Mouse (Mus musculus) stomach, embryonic 16.5 days (tissue): ENCODE measurements around the gene Hlcs. TPM values are rescaled to one million over a fixed set of nuclear protein-coding genes. Genes with fewer than 3 reads are reported as not detected.

ENCODE experiments used
- ATAC-seq: fragments of 200-750 bp; cut with Nextera tagmentation; 2 replicates; pipeline ENCODE4 v1.8.0; 2017; ENCODE audit warnings: moderate number of reproducible peaks, moderate TSS enrichment; ENCODE audit not compliant: insufficient read depth, low FRiP score
- H3K27ac ChIP-seq: fragments of 300-500 bp; sonication (generic); 2 replicates; pipeline ENCODE4 v1.5.1; 2014; ENCODE audit warnings: low read length
- H3K27me3 ChIP-seq: fragments of 300-500 bp; sonication (generic); 2 replicates; pipeline ENCODE4 v1.6.1; 2014; ENCODE audit warnings: low read length, control low read depth, mixed read lengths; ENCODE audit not compliant: control insufficient read depth, insufficient read depth
- H3K36me3 ChIP-seq: fragments of 300-500 bp; sonication (generic); 2 replicates; pipeline ENCODE4 v1.6.1; 2014; ENCODE audit warnings: low read length; ENCODE audit not compliant: control insufficient read depth, insufficient read depth
- H3K4me1 ChIP-seq: fragments of 300-500 bp; sonication (generic); 2 replicates; pipeline ENCODE4 v1.6.1; 2014; ENCODE audit warnings: low read length, control low read depth, mixed read lengths; ENCODE audit not compliant: control insufficient read depth, insufficient read depth
- H3K4me2 ChIP-seq: fragments of 300-500 bp; sonication (generic); 2 replicates; pipeline ENCODE4 v1.6.1; 2014; ENCODE audit warnings: low read depth, low read length, mixed read lengths
- H3K4me3 ChIP-seq: fragments of 300-500 bp; sonication (generic); replicated peaks from 2 replicates; pipeline ENCODE4 v1.5.1; 2014; ENCODE audit warnings: mild to moderate bottlenecking, low read length
- H3K9ac ChIP-seq: fragments of 300-500 bp; sonication (generic); 2 replicates; pipeline ENCODE4 v1.6.1; 2014; ENCODE audit warnings: low read length
- H3K9me3 ChIP-seq: fragments of 300-500 bp; sonication (generic); replicated peaks from 2 replicates; pipeline ENCODE4 v1.6.1; 2016; ENCODE audit warnings: low read length, control low read depth; ENCODE audit not compliant: control insufficient read depth
- WGBS: fragments of 180-500 bp; shearing (Covaris S2); extraction: QIAGEN DNeasy Blood & Tissue Kit; methylation state at CpG from one replicate; pipeline ENCODE4 v1.1.7; 2014; 5-methylcytosine and 5-hydroxymethylcytosine counted together
- polyA plus RNA-seq: library from polyadenylated mRNA; unstranded; fragments of >200 nt; fragmentation: Nextera tagmentation; extraction: Ambion mirVana; gene quantifications from 2 replicates; pipeline ENCODE4 v1.2.1, GENCODE M21; 2015

The Hlcs gene
- polyA plus RNA-seq, 1 experiment from 2014 or later = 10.2 TPM

DNA sequence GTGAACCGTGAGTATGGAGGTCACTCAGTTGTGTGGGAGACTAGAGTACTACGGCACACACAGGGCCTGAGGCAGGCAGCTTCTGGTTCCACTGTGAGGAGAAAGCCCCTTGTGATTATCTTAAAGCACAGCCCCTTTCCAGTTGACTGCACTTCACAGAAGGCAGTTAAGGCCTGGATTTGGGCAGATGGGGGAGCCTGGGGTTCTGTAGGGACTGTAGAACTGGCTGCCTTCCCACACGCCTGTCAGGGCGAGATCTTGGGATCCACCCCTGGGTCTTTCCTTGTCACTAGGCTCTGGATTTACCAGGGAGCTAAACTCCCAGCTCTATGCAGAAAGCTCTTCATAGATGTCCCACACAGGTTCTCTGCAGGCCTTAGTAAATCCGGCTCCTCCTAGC, 17.1 kb upstream of the Hlcs start:
- ATAC-seq = no peak
- Histone ChIP-seq H3K4me3 (no peak overlapping the region), H3K9ac (no peak overlapping the region; the same call in 1 of the 2 replicates), H3K9me3 (no peaks in the 10 kb centered on the region), H3K4me1 (peaks cover 11% of the 10 kb centered on the region; the same call in 1 of the 2 replicates), H3K36me3 (no peaks in the 10 kb centered on the region), H3K4me2 (no peak overlapping the region), H3K27ac (no peak overlapping the region), H3K27me3 (peaks cover 5% of the 10 kb centered on the region)
- 77% methylated on average over 5 of the region's 5 CpGs for WGBS

DNA sequence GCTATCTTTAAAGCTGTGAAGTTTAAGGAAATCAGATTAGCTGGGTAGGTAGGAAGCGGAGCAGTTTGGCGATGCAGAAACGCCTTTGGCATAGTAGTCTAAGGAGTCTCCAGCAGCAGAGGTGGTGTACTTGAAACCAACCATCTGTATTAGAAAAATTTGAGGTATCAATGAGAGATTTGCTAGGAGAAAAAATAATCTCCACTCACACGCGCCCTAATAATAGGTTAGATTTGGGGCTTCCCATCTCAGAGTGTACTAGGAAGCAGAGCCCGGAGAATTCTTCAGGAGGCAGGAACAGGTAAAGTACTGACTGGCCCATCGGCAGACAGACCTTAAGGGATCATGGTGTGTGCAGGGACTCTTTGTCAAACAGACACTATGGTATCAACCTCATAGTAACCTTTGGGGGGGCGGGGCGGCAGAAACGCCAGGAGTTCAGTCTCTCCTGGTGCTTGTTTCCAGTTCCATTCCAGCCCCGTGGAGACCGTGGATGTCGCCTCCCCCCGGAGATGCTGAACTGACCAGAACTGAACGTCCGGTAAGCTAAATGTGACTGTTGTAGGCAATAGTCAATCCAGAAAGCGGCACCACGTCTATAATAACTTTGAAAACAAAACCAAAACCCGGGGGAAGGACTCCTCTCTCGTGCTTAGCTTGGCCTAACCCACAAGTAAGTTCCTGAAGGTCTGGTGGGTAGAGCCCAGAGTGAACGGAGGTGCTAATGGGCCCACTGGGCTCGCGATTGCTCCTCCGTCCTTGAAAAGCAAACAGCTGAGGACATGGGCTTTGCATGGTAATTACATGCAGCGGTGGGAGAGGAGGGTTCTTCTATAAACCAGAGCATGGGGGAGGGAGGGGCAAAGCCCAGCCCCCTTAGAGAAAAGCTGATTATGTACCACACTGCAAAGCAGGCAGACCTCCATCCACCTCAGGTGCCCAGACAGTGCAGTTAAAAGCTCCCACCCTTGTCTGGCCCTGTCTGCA, 15.8 kb upstream of the Hlcs start:
- H3K9me3 ChIP-seq = no peaks in the 10 kb centered on the region
- no peak for ATAC-seq
- peak overlapping the region; percentile 67 for H3K4me3 ChIP-seq
- H3K9ac ChIP-seq = peak overlapping the region; percentile 77
- H3K4me1 ChIP-seq = peaks cover 11% of the 10 kb centered on the region; the same call in 1 of the 2 replicates
- H3K36me3 ChIP-seq = no peaks in the 10 kb centered on the region
- WGBS = 16% methylated on average over 25 of the region's 25 CpGs
- peaks cover 5% of the 10 kb centered on the region for H3K27me3 ChIP-seq
- peak overlapping the region; percentile 83 for H3K4me2 ChIP-seq
- H3K27ac ChIP-seq = no peak overlapping the region

DNA sequence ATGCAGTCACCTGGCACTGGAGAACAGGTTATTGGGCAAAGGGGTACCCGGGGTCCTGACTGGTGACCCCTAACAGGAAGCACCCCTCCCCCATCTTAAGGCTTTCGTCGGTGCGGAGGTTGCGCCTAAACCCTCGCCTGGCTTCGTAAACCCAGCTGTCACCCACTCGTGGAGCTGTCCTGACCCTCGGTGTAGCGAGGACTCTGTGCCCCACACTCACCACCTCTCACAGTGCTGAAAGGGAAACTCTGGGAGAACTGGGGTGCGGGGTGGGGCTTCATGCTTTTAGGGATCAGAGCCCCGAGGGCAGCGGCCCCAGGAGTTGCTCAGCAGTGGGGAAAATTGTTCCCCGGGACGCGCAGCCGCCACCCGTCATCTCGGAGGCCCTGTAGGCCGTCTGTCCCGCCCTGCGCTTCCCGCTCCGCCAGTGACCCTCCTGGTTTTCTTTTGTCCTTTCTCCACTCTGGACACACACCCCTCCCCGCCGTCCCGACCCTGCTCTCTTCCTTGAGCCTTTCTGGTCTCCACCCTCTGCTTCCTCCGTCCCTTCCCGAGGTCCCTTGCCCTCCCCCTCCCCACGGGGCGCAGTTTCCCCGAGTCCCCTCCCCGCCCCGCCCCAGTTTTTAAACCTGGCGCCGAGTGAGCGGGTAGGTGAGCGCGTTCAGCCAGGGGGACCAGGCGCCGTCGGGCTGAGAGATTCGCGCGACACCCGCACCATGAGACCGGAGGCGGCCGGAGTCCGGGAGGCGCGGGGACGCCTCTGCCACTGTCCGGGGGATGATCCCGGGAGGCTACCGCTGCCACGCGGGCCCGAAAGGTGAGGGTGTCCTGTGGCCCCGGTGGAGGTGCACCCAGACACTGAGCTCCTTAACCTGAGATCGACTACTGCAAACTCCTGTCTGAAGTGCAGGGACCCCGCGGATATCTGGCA, 14.7 kb upstream of the Hlcs start, which contains the start of gene Ripply3:
Gene Ripply3, plus strand, starts transcription at position 640 of the 931 bp plus-strand sequence.
- Histone ChIP-seq H3K9me3 (no peaks in the 10 kb centered on the region), H3K27me3 (peaks cover 5% of the 10 kb centered on the region), H3K4me1 (peaks cover 11% of the 10 kb centered on the region; the same call in 1 of the 2 replicates), H3K36me3 (no peaks in the 10 kb centered on the region), H3K27ac (no peak within 1 kb of the TSS; the same call in 1 of the 2 replicates), H3K4me2 (peak within 1 kb of the TSS; percentile 83), H3K4me3 (peak within 1 kb of the TSS; percentile 67), H3K9ac (peak within 1 kb of the TSS; percentile 77)
- peak; percentile 78 for ATAC-seq
- under 1% methylated on average over 63 of the region's 63 CpGs for WGBS

DNA sequence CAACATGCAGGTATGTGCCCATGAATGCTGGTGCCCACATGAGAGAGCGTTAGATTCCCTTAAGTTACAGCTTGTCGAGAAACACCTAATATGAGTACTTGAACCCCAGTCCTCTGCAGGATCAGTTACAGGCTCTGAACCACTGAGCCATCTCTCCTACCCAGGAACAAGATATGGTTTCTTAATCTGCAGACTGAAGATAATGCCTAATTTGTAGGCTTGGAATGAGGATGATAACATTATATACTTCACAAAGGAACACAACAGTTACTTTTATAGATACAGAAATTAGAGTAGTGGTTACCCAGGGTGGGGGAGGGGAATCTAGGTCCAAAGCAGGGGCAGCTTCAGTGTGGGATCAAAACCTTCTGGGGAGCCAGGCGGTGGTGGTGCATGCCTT, 12.6 kb upstream of the Hlcs start:
- peaks cover 5% of the 10 kb centered on the region for H3K27me3 ChIP-seq
- no peaks in the 10 kb centered on the region for H3K36me3 ChIP-seq
- no peak overlapping the region for H3K4me3 ChIP-seq
- H3K27ac ChIP-seq = no peak overlapping the region
- peaks cover 11% of the 10 kb centered on the region; the same call in 1 of the 2 replicates for H3K4me1 ChIP-seq
- H3K9me3 ChIP-seq = no peaks in the 10 kb centered on the region
- 88% methylated on average over 3 of the region's 3 CpGs for WGBS
- no peak overlapping the region for H3K4me2 ChIP-seq
- no peak for ATAC-seq
- no peak overlapping the region for H3K9ac ChIP-seq

DNA sequence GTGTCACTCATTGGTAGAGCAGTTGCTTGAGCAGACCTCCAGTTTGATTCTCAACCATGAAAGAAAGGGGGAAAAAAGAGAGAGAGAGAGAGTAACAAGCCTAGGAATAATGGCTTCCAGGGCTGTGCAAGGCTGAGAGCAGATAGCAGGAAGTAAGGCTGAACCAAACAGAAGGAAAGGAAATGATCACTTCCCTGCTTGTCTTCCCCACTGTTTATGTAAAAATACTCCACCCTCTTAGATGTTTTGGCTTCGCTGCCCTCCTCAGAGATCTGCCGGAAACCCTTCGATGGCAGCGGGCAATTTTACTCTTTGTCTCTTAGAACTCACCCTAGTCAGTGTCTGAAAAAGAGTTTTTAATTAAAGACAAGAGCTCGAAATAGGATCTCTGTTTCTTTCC, 10.3 kb upstream of the Hlcs start:
- Histone ChIP-seq H3K4me2 (no peak overlapping the region), H3K4me1 (peaks cover 3% of the 10 kb centered on the region; the same call in 1 of the 2 replicates), H3K27me3 (peaks cover 3% of the 10 kb centered on the region; the same call in 1 of the 2 replicates), H3K9ac (no peak overlapping the region), H3K9me3 (no peaks in the 10 kb centered on the region), H3K36me3 (no peaks in the 10 kb centered on the region), H3K4me3 (no peak overlapping the region), H3K27ac (no peak overlapping the region)
- ATAC-seq = no peak
- WGBS = 61% methylated on average over 5 of the region's 5 CpGs

DNA sequence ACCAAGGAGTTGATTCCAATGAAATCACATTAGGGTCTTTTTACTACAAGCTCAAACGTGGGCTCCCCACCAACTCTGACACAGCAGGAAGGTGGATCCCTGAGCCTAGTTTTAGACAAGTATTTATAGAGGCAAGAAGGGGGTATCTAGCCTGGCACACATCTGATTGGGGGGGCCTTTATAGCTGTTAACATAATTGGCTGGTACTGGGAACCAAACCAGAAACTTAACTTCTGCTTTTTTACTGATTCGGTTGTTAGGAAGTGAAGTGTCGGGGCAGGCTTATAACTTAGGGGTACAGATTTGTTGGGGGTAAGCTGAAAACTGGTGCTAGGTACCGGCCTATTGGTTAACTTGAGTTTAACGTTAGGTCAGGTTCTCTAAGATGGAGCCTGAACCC, 6.9 kb upstream of the Hlcs start:
- Histone ChIP-seq H3K27ac (no peak overlapping the region), H3K36me3 (no peaks in the 10 kb centered on the region), H3K4me1 (no peaks in the 10 kb centered on the region), H3K9ac (no peak overlapping the region), H3K27me3 (no peaks in the 10 kb centered on the region), H3K4me2 (no peak overlapping the region), H3K4me3 (no peak overlapping the region), H3K9me3 (no peaks in the 10 kb centered on the region)
- ATAC-seq = no peak
- 78% methylated on average over 5 of the region's 5 CpGs for WGBS

DNA sequence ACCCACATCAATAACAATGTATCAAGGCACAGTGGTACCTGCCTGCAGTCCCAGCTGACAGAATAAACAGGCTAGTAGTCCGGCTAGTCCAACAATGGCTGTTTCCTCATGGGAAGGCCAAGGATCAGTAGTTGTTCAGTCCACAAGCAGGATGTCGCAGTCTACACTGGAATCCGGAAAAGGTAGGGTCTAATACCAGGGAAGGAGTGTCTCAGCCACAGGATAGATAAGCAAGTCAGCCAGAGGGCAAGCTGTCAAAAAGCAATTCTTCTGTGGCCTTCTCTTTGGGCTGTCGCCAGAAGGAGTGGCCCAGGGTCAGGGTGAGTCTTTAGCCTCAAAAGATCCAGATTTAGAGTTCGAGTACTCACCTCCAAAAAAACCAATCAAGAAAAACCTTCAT, 4.4 kb upstream of the Hlcs start:
- no peak for ATAC-seq
- WGBS = 49% methylated on average over 5 of the region's 5 CpGs

DNA sequence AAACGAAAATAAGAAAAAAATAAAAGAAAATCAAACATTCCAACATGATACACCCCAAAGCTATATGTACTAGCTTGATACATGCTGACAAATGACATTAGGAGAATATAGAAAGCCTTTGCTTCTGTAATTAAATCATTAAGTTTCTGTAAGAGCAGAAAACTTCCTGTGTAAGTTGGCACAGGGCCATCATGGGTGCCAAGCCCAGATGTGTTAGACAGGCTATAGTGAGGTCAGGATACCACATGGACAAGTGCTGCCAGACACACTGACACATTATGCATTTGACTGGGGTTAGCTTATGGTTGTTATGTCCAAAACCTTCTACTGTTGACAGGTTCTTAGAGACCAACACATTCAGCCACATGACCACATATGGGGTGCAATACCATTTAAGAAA, 1.8 kb upstream of the Hlcs start:
- ATAC-seq = no peak
- no peak overlapping the region for H3K9ac ChIP-seq
- 0 out of 2 replicates have a peak, but pooled peaks cover 8% of the 10 kb centered on the region for H3K4me1 ChIP-seq
- H3K4me3 ChIP-seq = no peak overlapping the region
- no peaks in the 10 kb centered on the region for H3K27me3 ChIP-seq
- H3K4me2 ChIP-seq = no peak overlapping the region
- H3K27ac ChIP-seq = no peak overlapping the region
- WGBS = 38% methylated on average over 1 of the region's 1 CpGs
- no peaks in the 10 kb centered on the region for H3K36me3 ChIP-seq
- no peaks in the 10 kb centered on the region for H3K9me3 ChIP-seq

More for the DNA sequence above, 4.4 kb upstream of the Hlcs start:
- Histone ChIP-seq H3K4me2 (no peak overlapping the region), H3K27ac (no peak overlapping the region; the same call in 1 of the 2 replicates), H3K9me3 (no peaks in the 10 kb centered on the region), H3K4me3 (no peak overlapping the region), H3K9ac (no peak overlapping the region), H3K27me3 (no peaks in the 10 kb centered on the region), H3K4me1 (0 out of 2 replicates have a peak, but pooled peaks cover 4% of the 10 kb centered on the region), H3K36me3 (no peaks in the 10 kb centered on the region)
